Comparison of ENCODE assay signal across 9 mouse cellular contexts in genomic region chr2:153779394-153779981, GRCm38 (mm10). TPM values are rescaled to one million over a fixed set of nuclear protein-coding genes. Genes with fewer than 3 reads are reported as not detected.
DNase-seq lines count a peak whose midpoint lies in the region; ATAC-seq and TF ChIP-seq lines count a peak whose summit lies in the region.
"Had no signal": no experiment of that assay in that cellular context is flagged by ENCODE, and none has a peak within 500 bp of the region (broad histone marks: within the 10 kb centered on the region; RNA-seq: fewer than 3 reads in every experiment).

TSS of gene Efcab8 (plus strand) at chr2:153779931.

- H3K9me3 ChIP-seq in hindbrain, embryonic 15.5 days: no peaks in the 10 kb centered on the region

- H3K9ac ChIP-seq in heart, adult 2 months (ENCODE audit: low read depth, low read length): peak within 1 kb of the TSS; percentile 35
- no peak within 1 kb of the TSS for H3K9ac ChIP-seq in hindbrain, embryonic 15.5 days

- H3K4me2 ChIP-seq in hindbrain, embryonic 15.5 days: peak within 1 kb of the TSS; percentile 73

- no peak within 1 kb of the TSS for H3K27ac ChIP-seq in heart, adult 2 months
- no peak within 1 kb of the TSS for H3K27ac ChIP-seq in hindbrain, embryonic 15.5 days (replicated peaks)

- H3K36me3 ChIP-seq in heart, adult 2 months (ENCODE audit: control insufficient read depth, insufficient read depth, low read length): no peaks in the 10 kb centered on the region
- no peaks in the 10 kb centered on the region for H3K36me3 ChIP-seq in hindbrain, embryonic 15.5 days

- H3K27me3 ChIP-seq in heart, adult 2 months (ENCODE audit: control insufficient read depth, insufficient read depth, low read length): no peaks in the 10 kb centered on the region
- H3K27me3 ChIP-seq in hindbrain, embryonic 15.5 days: no peaks in the 10 kb centered on the region
- H3K27me3 ChIP-seq: CH12.LX had no signal

- WGBS in heart, adult 2 months: 25% methylated on average over 12 of the region's 12 CpGs
- WGBS in hindbrain, embryonic 15.5 days: 55% methylated on average over 12 of the region's 12 CpGs

- no peak for DNase-seq in heart, adult 2 months
- DNase-seq in heart, postnatal 14 days: no peak
- DNase-seq in c-Kit-positive CD71-negative TER-119-negative erythroid progenitor cells, embryonic 14.5 days (ENCODE audit: low read depth): peak; percentile 17
- DNase-seq in thymus, adult 18-20 months: peak; percentile 52 to 65
- no peak for DNase-seq in adrenal gland, postnatal 4 days (ENCODE audit: low spot score in 2 of 2)
- no peak for DNase-seq in cerebellum, postnatal 36 days

- no peak for ATAC-seq in hindbrain, embryonic 15.5 days (ENCODE audit: low FRiP score, low read depth)
- ATAC-seq in megakaryocyte progenitor cell, adult 5-6 weeks (replicated peaks; ENCODE audit: poor library complexity): peak; percentile 68

- TF ChIP-seq POLR2A in heart, adult 2 months (IDR thresholded peaks at IDR 0.05; ENCODE audit: insufficient read depth, low read depth, low read length): no peak

- intact Hi-C loops in heart, adult 2 months (cut with DNase I): no loop called here
- intact Hi-C loops in heart, postnatal 14 days (cut with DNase I): no loop called here

- H3K4me1 ChIP-seq in heart, adult 2 months (ENCODE audit: control insufficient read depth, insufficient read depth, low read length): peaks cover 3% of the 10 kb centered on the region; the same call in 1 of the 2 replicates
- H3K4me1 ChIP-seq in hindbrain, embryonic 15.5 days (replicated peaks): peaks cover 11% of the 10 kb centered on the region

- no peaks in the 10 kb centered on the region for H3K79me2 ChIP-seq in heart, adult 2 months (replicated peaks; ENCODE audit: control insufficient read depth, insufficient read depth, low read length)

- H3K4me3 ChIP-seq in heart, adult 2 months: peak within 1 kb of the TSS; percentile 50
- H3K4me3 ChIP-seq in hindbrain, embryonic 15.5 days: peak within 1 kb of the TSS; percentile 33

- no peak for TF ChIP-seq EP300 in heart, adult 2 months (IDR thresholded peaks at IDR 0.05; ENCODE audit: insufficient read depth, low read depth, low read length)

- TF ChIP-seq CTCF in heart, adult 2 months (IDR thresholded peaks at IDR 0.05): no peak

RNA-seq across cellular contexts. Expression of gene Efcab8, which starts in this region (rescaled TPM):
- not detected for total RNA-seq in heart, adult 2 months (2021)
- 0.06 and 0.10 TPM in 2 replicates for polyA plus RNA-seq in heart, adult 2 months (2012; rRNA removed)
- total RNA-seq in heart, postnatal 14 days (2021): not detected
- not detected in 2 replicates for polyA plus RNA-seq in hindbrain, embryonic 15.5 days (2015; fragmentation: Nextera tagmentation; extraction: Ambion mirVana)
- 0.05 TPM in 1 of 2 replicates, not detected in the other for total RNA-seq in megakaryocyte progenitor cell, adult 5-6 weeks (2015)
- total RNA-seq in megakaryocyte progenitor cell, adult 5-6 weeks (2017): 0.14 and 0.17 TPM in 2 replicates
- total RNA-seq in adrenal gland, postnatal 4 days (2021): under 1 TPM; 0.45 to 0.90 TPM

Comparison
In these comparisons a context has a peak if more than half of its experiments do, and no peak if none do; other contexts are left out.
1. Peak in ATAC-seq in megakaryocyte progenitor cell, adult 5-6 weeks; RNA of the gene not detected or under 1 TPM.
2. DNase-seq: peak in c-Kit-positive CD71-negative TER-119-negative erythroid progenitor cells, embryonic 14.5 days (single experiment) and thymus, adult 18-20 months (2 of 2); none in heart, adult 2 months (0 of 2), heart, postnatal 14 days (0 of 2), adrenal gland, postnatal 4 days (0 of 2) and cerebellum, postnatal 36 days (0 of 2).